Mouse (Mus musculus): ENCODE measurements around the gene Rnase11.

DNA sequence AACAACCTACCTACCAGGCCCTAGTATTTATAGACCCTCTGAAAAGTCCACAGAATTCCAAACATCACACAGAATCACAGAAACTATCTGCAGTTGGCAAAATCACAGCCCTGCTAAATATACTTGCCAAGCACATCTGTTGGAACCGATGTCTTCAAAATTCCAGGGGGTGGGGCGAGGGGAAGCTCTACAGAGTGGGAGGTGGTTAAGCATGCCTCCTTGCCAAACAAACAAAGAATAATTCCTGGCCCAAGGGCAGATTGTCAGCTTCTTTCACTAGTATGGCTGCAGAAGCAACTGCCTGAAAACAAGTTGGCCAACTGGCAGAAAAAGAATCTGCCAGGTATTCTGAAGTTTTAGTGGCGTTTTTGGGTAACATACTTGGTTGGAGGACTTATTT is 32.7 kb downstream of the Rnase11 start:
- TF ChIP-seq CTCF (IDR thresholded peaks at IDR 0.05; ENCODE audit: borderline replicate concordance, insufficient read depth, low read depth, low read length) (no peak), POLR2A (IDR thresholded peaks at IDR 0.05; ENCODE audit: borderline replicate concordance, insufficient read depth, low read length) (no peak)

Measured in cerebellum, adult 2 months (tissue).